Mouse (Mus musculus) hindbrain, embryonic 13.5 days (tissue): ENCODE data around the gene Tmem170b. TPM values are rescaled to one million over a fixed set of nuclear protein-coding genes. Genes with fewer than 3 reads are reported as not detected.
A peak's percentile ranks its signal among the peaks of the same experiment; 100 is the strongest.
"Not testable (repeated sequence)": the region's sequence is repeated elsewhere in the genome, so short reads cannot be mapped to it uniquely, and the experiment has no call there.

Source experiments
- ATAC-seq: fragments of 200-750 bp; cut with Nextera tagmentation; 2 replicates; pipeline ENCODE4 v1.8.0; 2017; ENCODE audit warnings: moderate TSS enrichment; ENCODE audit not compliant: low FRiP score
- H3K27ac ChIP-seq: fragments of 300-500 bp; sonication (generic); 2 replicates; pipeline ENCODE4 v1.5.1; 2015; ENCODE audit warnings: inconsistent platforms, mild to moderate bottlenecking, moderate library complexity
- H3K27me3 ChIP-seq: fragments of 300-500 bp; sonication (generic); 2 replicates; pipeline ENCODE4 v1.6.1; 2015; ENCODE audit warnings: mild to moderate bottlenecking, inconsistent platforms
- H3K36me3 ChIP-seq: fragments of 300-500 bp; sonication (generic); 2 replicates; pipeline ENCODE4 v1.6.1; 2015; ENCODE audit warnings: mild to moderate bottlenecking, inconsistent platforms
- H3K4me1 ChIP-seq: fragments of 300-500 bp; sonication (generic); replicated peaks from 2 replicates; pipeline ENCODE4 v1.6.1; 2015; ENCODE audit warnings: inconsistent platforms
- H3K4me2 ChIP-seq: fragments of 300-500 bp; sonication (generic); 2 replicates; pipeline ENCODE4 v1.6.1; 2015; ENCODE audit warnings: inconsistent platforms, mild to moderate bottlenecking, moderate library complexity
- H3K4me3 ChIP-seq: fragments of 300-500 bp; sonication (generic); 2 replicates; pipeline ENCODE4 v1.5.1; 2015; ENCODE audit warnings: mild to moderate bottlenecking, inconsistent platforms
- H3K9ac ChIP-seq: fragments of 300-500 bp; sonication (generic); 2 replicates; pipeline ENCODE4 v1.6.1; 2015; ENCODE audit warnings: mild to moderate bottlenecking, inconsistent platforms
- H3K9me3 ChIP-seq: fragments of 300-500 bp; sonication (generic); 2 replicates; pipeline ENCODE4 v1.6.1; 2016; ENCODE audit warnings: inconsistent platforms
- WGBS: fragments of 180-500 bp; shearing (Covaris S2); methylation state at CpG from one replicate; pipeline ENCODE4 v1.1.7; 2015; 5-methylcytosine and 5-hydroxymethylcytosine counted together
- polyA plus RNA-seq: library from polyadenylated mRNA; unstranded; fragments of >200 nt; fragmentation: Nextera tagmentation; extraction: Ambion mirVana; gene quantifications from 2 replicates; pipeline ENCODE4 v1.2.1, GENCODE M21; 2015

Gene Tmem170b
- polyA plus RNA-seq, 1 experiment from 2014 or later: 37.8 TPM

DNA sequence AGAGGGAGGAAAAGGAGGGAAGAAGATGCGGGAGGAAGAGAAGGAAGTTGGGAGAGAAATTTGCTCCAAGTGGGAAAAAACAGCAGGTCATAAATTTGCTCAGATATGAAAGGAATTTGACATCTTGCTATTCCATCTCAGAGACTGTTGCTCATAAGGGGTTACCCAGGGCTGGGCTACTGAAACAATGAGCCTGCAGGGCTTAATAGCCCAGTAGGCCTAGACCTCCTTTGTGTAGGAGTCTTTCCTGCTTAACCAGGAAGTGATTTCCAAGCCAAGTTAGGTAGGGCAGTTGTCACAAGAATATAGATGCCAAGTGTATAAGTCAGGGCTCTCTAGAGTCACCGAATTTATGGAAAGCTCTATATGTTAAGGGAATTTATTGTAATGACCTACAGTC is 48.1 kb downstream of the Tmem170b start:
- H3K4me3 ChIP-seq: no peak overlapping the region
- no peak overlapping the region for H3K27ac ChIP-seq
- no peaks in the 10 kb centered on the region for H3K27me3 ChIP-seq
- WGBS: 94% methylated on average over 2 of the region's 2 CpGs
- H3K36me3 ChIP-seq: no peaks in the 10 kb centered on the region
- H3K9ac ChIP-seq: no peak overlapping the region
- H3K9me3 ChIP-seq: no peaks in the 10 kb centered on the region
- ATAC-seq: no peak
- no peaks in the 10 kb centered on the region for H3K4me1 ChIP-seq
- no peak overlapping the region for H3K4me2 ChIP-seq

- 70% methylated on average over 10 of the region's 10 CpGs for WGBS
- no peak overlapping the region for H3K4me2 ChIP-seq
- H3K27ac ChIP-seq: no peak overlapping the region
- ATAC-seq: no peak
- no peak overlapping the region for H3K4me3 ChIP-seq
- H3K27me3 ChIP-seq: no peaks in the 10 kb centered on the region
- H3K36me3 ChIP-seq: no peaks in the 10 kb centered on the region
- no peaks in the 10 kb centered on the region for H3K9me3 ChIP-seq
- no peak overlapping the region for H3K9ac ChIP-seq
- no peaks in the 10 kb centered on the region; the same call in 1 of the 2 replicates for H3K4me1 ChIP-seq
Measured at GRCm38 (mm10) chr13:41655576-41656090, 49.9 kb downstream of the Tmem170b start.

DNA sequence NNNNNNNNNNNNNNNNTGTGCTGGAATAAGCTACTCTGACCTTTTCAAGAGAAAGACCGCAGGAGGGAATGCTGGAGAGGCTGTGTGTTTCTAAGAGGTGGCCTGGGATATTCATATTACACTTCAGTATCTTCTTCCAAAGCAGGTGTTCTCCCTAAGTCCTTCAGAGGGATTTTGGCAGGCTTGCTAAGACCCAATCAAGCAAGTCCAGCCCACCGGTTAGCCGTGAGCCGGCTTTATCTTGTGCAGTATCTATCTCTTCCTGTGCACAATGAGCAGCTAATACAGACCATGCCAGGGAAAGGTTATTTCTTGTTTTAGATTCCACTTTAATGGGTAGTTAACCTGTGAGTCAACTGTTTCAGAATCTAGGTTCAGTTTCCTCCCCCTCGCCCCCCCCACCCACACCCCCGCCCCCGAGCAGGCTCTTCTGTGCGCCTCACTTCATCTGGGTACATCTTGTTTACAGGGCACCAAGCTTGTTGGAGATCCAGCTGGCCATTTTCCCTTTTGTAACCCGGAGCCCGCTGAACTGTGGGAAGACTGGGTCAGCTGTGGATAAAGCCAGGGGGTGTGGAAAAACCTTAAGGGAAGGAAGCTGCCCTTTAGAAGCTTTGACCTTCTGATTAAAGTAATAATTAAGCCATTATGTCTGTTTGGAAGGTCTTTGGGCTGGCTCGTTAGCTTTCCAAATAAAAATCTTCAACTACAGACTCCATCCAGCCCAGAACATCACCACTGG is 54.5 kb downstream of the Tmem170b start:
- no peak for ATAC-seq
- Histone ChIP-seq H3K27me3 (no peaks in the 10 kb centered on the region), H3K4me2 (no peak overlapping the region), H3K9me3 (no peaks in the 10 kb centered on the region), H3K9ac (no peak overlapping the region), H3K36me3 (no peaks in the 10 kb centered on the region), H3K27ac (no peak overlapping the region), H3K4me3 (no peak overlapping the region), H3K4me1 (peaks cover 15% of the 10 kb centered on the region)
- 67% methylated on average over 11 of the region's 11 CpGs for WGBS

DNA sequence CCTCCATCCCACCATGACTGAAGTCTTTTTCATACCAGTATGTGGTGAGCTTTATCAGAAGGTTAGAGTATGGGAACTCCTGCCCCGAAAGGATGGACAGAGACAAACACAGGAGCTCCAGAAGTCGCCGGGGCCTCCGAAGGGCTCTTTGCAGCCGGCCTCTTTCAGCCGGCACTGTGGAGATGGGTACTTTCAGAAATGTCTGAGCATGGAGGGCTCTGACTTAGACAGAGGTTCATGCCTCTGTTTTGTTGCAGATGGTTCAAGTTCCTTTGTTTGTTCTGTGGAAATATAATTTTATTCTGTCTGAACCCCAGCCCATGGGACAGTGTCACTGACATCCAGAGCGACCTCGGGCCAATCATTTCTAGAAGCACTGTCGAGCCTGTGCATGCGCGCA is 55.4 kb downstream of the Tmem170b start:
- ATAC-seq: no peak
- no peaks in the 10 kb centered on the region for H3K9me3 ChIP-seq
- no peaks in the 10 kb centered on the region for H3K27me3 ChIP-seq
- H3K4me2 ChIP-seq: no peak overlapping the region
- H3K9ac ChIP-seq: no peak overlapping the region
- H3K4me3 ChIP-seq: no peak overlapping the region
- H3K36me3 ChIP-seq: no peaks in the 10 kb centered on the region
- WGBS: 79% methylated on average over 11 of the region's 11 CpGs
- H3K4me1 ChIP-seq: peaks cover 15% of the 10 kb centered on the region
- no peak overlapping the region for H3K27ac ChIP-seq

GRCm38 (mm10) chr13:41662401-41663070 is 56.8 kb downstream of the Tmem170b start:
- H3K4me3 ChIP-seq: no peak overlapping the region
- H3K4me1 ChIP-seq: peaks cover 15% of the 10 kb centered on the region
- no peak for ATAC-seq
- H3K4me2 ChIP-seq: no peak overlapping the region
- peak overlapping the region; percentile 30 for H3K27ac ChIP-seq
- no peaks in the 10 kb centered on the region for H3K27me3 ChIP-seq
- no peaks in the 10 kb centered on the region for H3K36me3 ChIP-seq
- 43% methylated on average over 17 of the region's 17 CpGs for WGBS
- H3K9ac ChIP-seq: no peak overlapping the region
- H3K9me3 ChIP-seq: no peaks in the 10 kb centered on the region

- no peak for ATAC-seq
- Histone ChIP-seq H3K4me1 (peaks cover 15% of the 10 kb centered on the region), H3K27me3 (no peaks in the 10 kb centered on the region), H3K9me3 (no peaks in the 10 kb centered on the region), H3K9ac (no peak overlapping the region), H3K27ac (no peak overlapping the region), H3K36me3 (no peaks in the 10 kb centered on the region), H3K4me2 (no peak overlapping the region), H3K4me3 (no peak overlapping the region)
- 92% methylated on average over 14 of the region's 14 CpGs for WGBS
Measured at GRCm38 (mm10) chr13:41663501-41664195, 57.9 kb downstream of the Tmem170b start.

DNA sequence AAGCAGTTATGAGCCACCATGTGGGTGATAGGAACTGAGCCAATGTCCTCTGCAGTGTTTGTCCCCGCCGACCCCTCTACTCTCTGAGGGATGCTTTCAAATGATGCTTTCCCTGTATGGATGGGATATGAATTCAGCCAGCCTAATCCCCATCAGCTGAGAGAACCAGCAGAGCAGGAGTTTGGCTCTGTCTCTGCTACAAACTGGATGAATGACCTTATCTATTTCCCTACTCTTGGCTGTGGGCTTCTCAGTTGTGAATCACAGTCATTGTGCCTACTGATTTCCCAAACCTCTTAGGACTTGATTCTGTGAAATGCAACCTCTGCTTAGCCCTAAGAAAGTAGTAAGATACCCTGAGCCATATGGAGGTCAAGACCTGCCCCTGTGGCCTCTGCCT is 64.2 kb downstream of the Tmem170b start:
- H3K9ac ChIP-seq: no peak overlapping the region
- H3K9me3 ChIP-seq: no peaks in the 10 kb centered on the region
- no peak for ATAC-seq
- H3K36me3 ChIP-seq: no peaks in the 10 kb centered on the region
- H3K4me2 ChIP-seq: no peak overlapping the region
- H3K4me3 ChIP-seq: no peak overlapping the region
- no peaks in the 10 kb centered on the region for H3K27me3 ChIP-seq
- H3K4me1 ChIP-seq: 0 out of 2 replicates have a peak, but pooled peaks cover 4% of the 10 kb centered on the region
- 93% methylated on average over 2 of the region's 2 CpGs for WGBS
- no peak overlapping the region for H3K27ac ChIP-seq

DNA sequence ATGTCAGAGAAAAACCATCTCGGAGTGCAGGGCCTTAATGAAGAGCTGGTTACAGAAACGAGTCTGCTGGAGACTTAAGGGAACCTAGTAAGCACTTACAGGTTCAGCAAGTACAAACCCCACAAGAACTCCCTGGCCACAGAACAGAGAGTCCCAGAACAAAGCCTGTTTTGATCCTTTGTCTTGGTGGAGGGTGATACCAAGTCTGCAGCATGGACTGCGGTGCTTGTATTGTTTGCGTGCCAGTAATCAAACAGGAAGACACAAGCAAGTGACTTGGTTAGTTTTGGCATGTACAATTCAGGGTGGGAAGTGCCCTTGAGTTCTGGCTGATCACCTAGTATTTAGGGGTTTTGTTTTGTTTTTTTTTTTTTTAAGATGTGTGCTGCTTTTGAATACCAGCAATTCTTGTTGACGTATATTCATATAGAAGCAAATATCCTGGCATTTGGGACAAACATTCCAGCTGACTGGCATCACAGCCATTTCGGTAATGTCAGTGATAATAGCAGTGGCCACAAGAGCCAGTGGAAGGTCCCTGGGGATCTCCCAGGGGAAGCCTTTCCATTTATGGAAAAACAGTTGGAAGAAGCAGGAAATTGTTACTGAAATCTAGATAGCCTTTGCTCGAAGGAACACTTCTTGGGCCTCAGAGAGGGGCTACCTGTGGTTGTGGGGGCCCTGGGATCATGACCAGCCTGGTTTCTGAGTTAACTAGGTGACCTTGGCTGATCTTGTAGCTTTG is 64.9 kb downstream of the Tmem170b start:
- no peak overlapping the region for H3K27ac ChIP-seq
- no peak for ATAC-seq
- H3K36me3 ChIP-seq: no peaks in the 10 kb centered on the region
- no peak overlapping the region for H3K4me2 ChIP-seq
- no peak overlapping the region for H3K4me3 ChIP-seq
- H3K27me3 ChIP-seq: no peaks in the 10 kb centered on the region
- 65% methylated on average over 7 of the region's 7 CpGs for WGBS
- 0 out of 2 replicates have a peak, but pooled peaks cover 4% of the 10 kb centered on the region for H3K4me1 ChIP-seq
- H3K9me3 ChIP-seq: no peaks in the 10 kb centered on the region
- H3K9ac ChIP-seq: no peak overlapping the region

DNA sequence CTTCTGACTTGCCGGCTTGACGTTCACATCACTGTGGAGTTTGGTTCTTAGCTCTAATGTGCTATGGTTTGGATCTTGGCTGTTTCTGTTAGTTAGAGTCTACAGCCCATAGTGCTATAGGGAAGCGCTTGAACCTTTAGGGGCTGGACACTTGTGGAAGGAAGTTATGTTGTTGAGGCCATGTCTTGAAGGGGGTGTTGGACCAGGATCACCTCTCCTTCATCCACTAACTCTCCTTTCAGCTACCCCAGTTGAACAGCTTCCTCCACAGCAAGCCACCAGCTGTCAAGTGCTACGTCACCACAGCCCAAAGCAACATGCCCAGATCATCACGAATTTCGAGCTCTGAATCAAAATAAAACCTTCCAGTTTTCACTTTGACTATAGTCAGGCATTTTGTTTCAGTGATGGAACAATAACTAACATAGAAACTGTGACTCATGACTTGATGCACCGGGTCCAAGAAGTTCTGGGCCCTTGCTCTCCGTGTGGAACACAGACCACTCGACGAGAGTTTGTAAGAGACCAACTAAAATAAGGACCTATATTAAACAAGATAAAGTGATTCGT is 65.5 kb downstream of the Tmem170b start:
- Histone ChIP-seq H3K4me3 (no peak overlapping the region), H3K27me3 (no peaks in the 10 kb centered on the region), H3K27ac (no peak overlapping the region), H3K4me1 (0 out of 2 replicates have a peak, but pooled peaks cover 4% of the 10 kb centered on the region), H3K4me2 (no peak overlapping the region), H3K36me3 (no peaks in the 10 kb centered on the region), H3K9ac (no peak overlapping the region), H3K9me3 (no peaks in the 10 kb centered on the region)
- no peak for ATAC-seq
- WGBS: 93% methylated on average over 11 of the region's 11 CpGs

- H3K4me2 ChIP-seq, H3K36me3 ChIP-seq, H3K27me3 ChIP-seq, H3K4me3 ChIP-seq, H3K27ac ChIP-seq, H3K9me3 ChIP-seq, H3K4me1 ChIP-seq, ATAC-seq, H3K9ac ChIP-seq: not testable (repeated sequence)
- WGBS: 58% methylated on average over 5 of the region's 5 CpGs
Measured at GRCm38 (mm10) chr13:41672904-41673303, 67.2 kb downstream of the Tmem170b start.

- H3K36me3 ChIP-seq: no peaks in the 10 kb centered on the region
- H3K4me2 ChIP-seq: no peak overlapping the region
- no peaks in the 10 kb centered on the region for H3K27me3 ChIP-seq
- 0 out of 2 replicates have a peak, but pooled peaks cover 4% of the 10 kb centered on the region for H3K4me1 ChIP-seq
- H3K9ac ChIP-seq: no peak overlapping the region
- 84% methylated on average over 4 of the region's 4 CpGs for WGBS
- ATAC-seq: no peak
- no peak overlapping the region for H3K4me3 ChIP-seq
- H3K9me3 ChIP-seq: no peaks in the 10 kb centered on the region
- no peak overlapping the region for H3K27ac ChIP-seq
Measured at GRCm38 (mm10) chr13:41673541-41673940, 67.8 kb downstream of the Tmem170b start.
